Mouse (Mus musculus): Measurements from ENCODE around the gene Ehmt2.
"Not testable (repeated sequence)": the region's sequence is repeated elsewhere in the genome, so short reads cannot be mapped to it uniquely, and the experiment has no call there.

Ehmt2 gene

GRCm38 (mm10) chr17:34955884-34956283 lies 57.6 kb downstream of the Ehmt2 start:
- no peak for DNase-seq

DNA sequence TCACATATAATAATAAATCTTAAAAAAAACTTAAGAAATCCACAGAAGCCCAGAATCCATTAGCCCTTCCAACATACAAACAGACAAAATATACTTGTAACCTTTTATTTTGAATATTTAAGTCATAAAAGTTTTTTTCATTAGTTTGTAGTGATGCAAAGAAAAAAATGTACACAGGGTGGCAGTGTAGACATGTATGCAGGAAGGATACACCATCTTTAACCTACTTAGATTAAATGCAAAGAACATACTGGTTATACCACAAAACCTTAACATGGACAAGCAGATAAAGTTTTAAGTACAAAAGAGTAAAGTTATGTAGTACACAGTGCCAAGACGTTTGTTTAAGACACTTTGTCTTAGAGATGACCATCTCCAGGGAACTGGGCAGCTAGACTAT lies 58.1 kb downstream of the Ehmt2 start:
- DNase-seq = no peak

GRCm38 (mm10) chr17:34957291-34957690 lies 59.0 kb downstream of the Ehmt2 start:
- DNase-seq = not testable (repeated sequence)

DNA sequence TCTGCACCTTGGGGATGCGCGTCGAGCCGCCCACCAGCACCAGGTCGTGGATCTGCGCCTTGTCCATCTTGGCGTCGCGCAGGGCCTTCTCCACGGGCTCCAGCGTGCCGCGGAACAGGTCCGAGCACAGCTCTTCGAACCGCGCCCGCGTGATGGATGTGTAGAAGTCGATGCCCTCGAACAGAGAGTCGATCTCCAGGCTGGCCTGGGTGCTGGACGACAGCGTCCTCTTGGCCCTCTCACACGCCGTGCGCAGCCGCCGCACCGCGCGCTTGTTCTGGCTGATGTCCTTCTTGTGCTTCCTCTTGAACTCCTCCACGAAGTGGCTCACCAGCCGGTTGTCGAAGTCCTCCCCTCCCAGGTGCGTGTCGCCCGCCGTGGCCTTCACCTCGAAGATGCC lies 59.7 kb downstream of the Ehmt2 start:
- DNase-seq = not testable (repeated sequence)

GRCm38 (mm10) chr17:34958734-34959129 lies 60.5 kb downstream of the Ehmt2 start:
- DNase-seq = not testable (repeated sequence)

GRCm38 (mm10) chr17:34959130-34959778 lies 61.0 kb downstream of the Ehmt2 start, which contains the start of gene Hspa1b:
Hspa1b (minus strand) TSS chr17:34959238.
- DNase-seq = peak; percentile 84

- DNase-seq = no peak
Measured at GRCm38 (mm10) chr17:34959881-34960515, 61.7 kb downstream of the Ehmt2 start.

DNA sequence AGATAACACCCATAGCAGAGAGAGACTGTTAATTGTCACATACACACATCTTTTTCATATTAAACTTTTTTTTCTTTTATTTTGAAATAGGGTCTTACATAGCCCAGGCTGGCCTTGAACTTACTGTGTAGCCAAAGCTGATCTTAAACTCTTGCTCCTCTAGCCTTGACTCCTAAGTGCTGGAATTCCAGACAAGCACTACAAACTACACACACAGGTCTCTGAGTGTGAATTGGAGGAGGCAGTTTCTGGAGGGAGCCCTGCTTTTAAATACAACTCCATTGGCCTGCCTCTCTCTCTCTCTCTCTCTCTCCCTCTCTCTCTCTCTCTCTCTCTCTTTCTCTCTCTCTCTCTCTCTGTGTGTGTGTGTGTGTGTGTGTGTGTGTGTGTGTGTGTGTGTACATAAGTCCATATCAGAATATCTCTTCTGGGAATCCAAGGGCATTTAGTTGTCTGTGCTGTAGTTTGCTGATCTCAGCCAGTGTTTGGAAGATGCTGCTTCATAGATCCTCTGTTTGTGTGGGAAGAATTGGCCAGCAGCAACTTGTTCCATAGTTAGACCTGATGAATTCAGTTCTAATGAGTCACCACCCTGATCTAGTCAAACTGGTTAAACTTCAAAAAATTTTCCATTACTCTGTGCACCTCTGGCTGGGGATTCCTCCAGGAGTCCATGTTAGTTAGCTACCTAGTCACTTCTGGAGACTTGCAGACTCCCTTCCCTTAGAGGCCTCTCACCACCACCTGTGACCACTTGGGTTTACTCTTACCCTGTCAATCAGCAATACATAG lies 62.6 kb downstream of the Ehmt2 start:
- no peak for DNase-seq

DNA sequence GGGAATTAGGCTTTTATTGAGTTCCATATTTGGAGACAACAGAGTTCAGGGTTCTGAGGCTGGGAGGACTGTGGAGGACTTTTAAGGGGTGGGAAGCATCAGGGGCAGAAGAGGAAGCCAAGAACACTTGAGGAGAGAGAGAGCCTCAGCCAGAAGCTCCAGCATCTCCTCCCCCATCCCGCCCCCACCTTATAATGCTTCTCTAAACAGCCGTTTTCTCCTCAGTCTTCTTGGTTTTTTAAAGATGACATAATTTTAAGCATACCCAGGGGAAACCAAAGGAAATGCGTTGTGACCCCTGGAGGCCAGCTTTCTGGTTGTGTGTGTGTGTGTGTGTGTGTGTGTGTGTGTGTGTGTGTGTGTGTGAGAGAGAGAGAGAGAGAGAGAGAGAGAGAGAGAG lies 63.9 kb downstream of the Ehmt2 start:
- DNase-seq = no peak

DNA sequence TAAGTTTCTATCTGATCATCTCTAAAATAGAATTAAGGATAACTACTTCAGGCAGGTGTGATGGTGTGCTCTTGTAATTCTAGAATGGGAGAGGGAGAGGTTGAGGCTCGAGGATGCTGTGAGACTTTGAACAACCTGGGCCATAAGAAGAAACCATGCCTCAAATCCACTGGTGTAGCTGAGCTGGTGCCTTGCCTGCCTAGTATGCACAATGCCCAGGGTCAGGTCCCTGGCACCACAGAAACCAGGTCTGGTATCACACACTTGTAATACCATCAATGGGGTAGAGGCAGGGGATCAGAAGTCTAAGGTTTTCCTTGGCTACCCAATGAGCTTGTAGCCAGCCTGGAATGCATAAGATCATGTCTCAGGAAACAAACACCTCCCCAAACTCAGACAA lies 64.6 kb downstream of the Ehmt2 start:
- DNase-seq = no peak

Data from cerebellum, adult 9-11 months (tissue).